Mouse (Mus musculus) CH12.LX (cell line): ENCODE measurements at regions not wholly inside any gene's neighbourhood (a gene's known extent, or its start where the extent isn't known, plus 50 kb on each side); places are given as distances from the start of the nearest gene placed in this dataset.

Experiments used
- DNase-seq: peaks from one replicate; pipeline ENCODE4 v3.0.0-alpha.2; 2013; ENCODE audit errors: extremely low read depth
- H3K27ac ChIP-seq: 2 replicates; pipeline ENCODE4 v1.5.1; 2012; ENCODE audit warnings: low read depth, mild to moderate bottlenecking, control low read depth, moderate library complexity; ENCODE audit not compliant: insufficient read depth
- H3K27me3 ChIP-seq: replicated peaks from 2 replicates; pipeline ENCODE3; 2012; ENCODE audit warnings: inconsistent platforms
- H3K36me3 ChIP-seq, 2 experiments: replicated peaks in 1 of 2; 2 replicates each; pipeline versions ENCODE3 to v1.6.1; 2012; ENCODE audit warnings: inconsistent platforms in 1 of 2, low read length in 1 of 2, mild to moderate bottlenecking in 1 of 2, mixed read lengths in 1 of 2, moderate library complexity in 1 of 2; ENCODE audit not compliant: control insufficient read depth in 1 of 2, insufficient read depth in 1 of 2
- H3K4me1 ChIP-seq, 2 experiments: 2 replicates each; pipeline ENCODE4 v1.6.1; 2012; ENCODE audit warnings: inconsistent platforms in 1 of 2, moderate library complexity in 1 of 2; ENCODE audit not compliant: insufficient read depth in 2 of 2, control insufficient read depth in 1 of 2
- H3K4me2 ChIP-seq: 2 replicates; pipeline ENCODE4 v1.6.1; 2012; ENCODE audit warnings: low read depth, mild to moderate bottlenecking, control low read depth; ENCODE audit not compliant: poor library complexity, insufficient read depth, severe bottlenecking
- H3K4me3 ChIP-seq, 3 experiments: fragments of 150-350 bp in 1 of 3; sonication (generic) in 1 of 3; replicated peaks in 1 of 3; 2 replicates each; pipeline versions ENCODE3 to v1.5.1; 2011 to 2012; ENCODE audit warnings: low read depth in 2 of 3, low read length in 2 of 3, mild to moderate bottlenecking in 2 of 3, moderate library complexity in 2 of 3, control low read depth in 1 of 3, improper control_type of control experiment in 1 of 3, inconsistent platforms in 1 of 3, mixed read lengths in 1 of 3; ENCODE audit not compliant: poor library complexity in 1 of 3
- H3K79me2 ChIP-seq: replicated peaks from 2 replicates; pipeline ENCODE4 v1.6.1; 2012; ENCODE audit warnings: mild to moderate bottlenecking, moderate library complexity; ENCODE audit not compliant: control insufficient read depth, poor library complexity, insufficient read depth, severe bottlenecking; ENCODE audit errors: extremely low read depth
- H3K9ac ChIP-seq: 2 replicates; pipeline ENCODE4 v1.6.1; 2012; ENCODE audit warnings: low read depth, mild to moderate bottlenecking, control low read depth, moderate library complexity; ENCODE audit not compliant: insufficient read depth
- H3K9me3 ChIP-seq: replicated peaks from 2 replicates; pipeline ENCODE3; 2012; ENCODE audit warnings: low read length, inconsistent platforms, mixed read lengths
- BHLHE40 ChIP-seq: IDR thresholded peaks from 2 replicates; pipeline ENCODE4 v1.6.1; 2011; ENCODE audit warnings: mild to moderate bottlenecking, low read depth, low read length, improper control_type of control experiment
- CTCF ChIP-seq, 2 experiments: IDR thresholded peaks in 1 of 2; conservative IDR thresholded peaks in 1 of 2; 2 replicates each; pipeline ENCODE4 v1.5.1; 2011 to 2012; ENCODE audit warnings: low read depth in 2 of 2, low read length in 2 of 2, improper control_type of control experiment in 1 of 2, inconsistent platforms in 1 of 2, mild to moderate bottlenecking in 1 of 2, moderate library complexity in 1 of 2
- EP300 ChIP-seq: IDR thresholded peaks from 2 replicates; pipeline ENCODE4 v1.6.1; 2011; ENCODE audit warnings: low read length, improper control_type of control experiment
- ETS1 ChIP-seq: conservative IDR thresholded peaks from 2 replicates; pipeline ENCODE4 v1.6.1; 2012; ENCODE audit warnings: low read depth, mild to moderate bottlenecking, inconsistent platforms, low read length, improper control_type of control experiment, moderate library complexity
- GABPA ChIP-seq: IDR thresholded peaks from 2 replicates; pipeline ENCODE4 v1.6.1; 2012; ENCODE audit warnings: low read depth, low read length, improper control_type of control experiment, inconsistent platforms; ENCODE audit not compliant: insufficient replicate concordance
- KAT2A ChIP-seq: IDR thresholded peaks from 2 replicates; pipeline ENCODE4 v1.6.1; 2012; ENCODE audit warnings: low read length, improper control_type of control experiment, inconsistent platforms; ENCODE audit not compliant: insufficient replicate concordance
- MAFK ChIP-seq: IDR thresholded peaks from 2 replicates; pipeline ENCODE4 v1.6.1; 2011; ENCODE audit warnings: low read length, improper control_type of control experiment; ENCODE audit not compliant: insufficient replicate concordance
- MAX ChIP-seq: IDR thresholded peaks from 2 replicates; pipeline ENCODE4 v1.6.1; 2011; ENCODE audit warnings: low read length, improper control_type of control experiment
- MAZ ChIP-seq: IDR thresholded peaks from 2 replicates; pipeline ENCODE4 v1.6.1; 2012; ENCODE audit warnings: low read depth, mild to moderate bottlenecking, inconsistent platforms, low read length, improper control_type of control experiment, moderate library complexity
- MEF2A ChIP-seq: IDR thresholded peaks from 2 replicates; pipeline ENCODE4 v1.6.1; 2014; ENCODE audit warnings: low read depth, mild to moderate bottlenecking, inconsistent platforms, low read length, improper control_type of control experiment, borderline replicate concordance
- RCOR1 ChIP-seq: conservative IDR thresholded peaks from 2 replicates; pipeline ENCODE4 v1.6.1; 2012; ENCODE audit warnings: low read depth, mild to moderate bottlenecking, inconsistent platforms, low read length, improper control_type of control experiment
- TBP ChIP-seq: conservative IDR thresholded peaks from 2 replicates; pipeline ENCODE4 v1.6.1; 2011; ENCODE audit warnings: low read depth, low read length, improper control_type of control experiment
- TCF12 ChIP-seq: IDR thresholded peaks from 2 replicates; pipeline ENCODE4 v1.6.1; 2014; ENCODE audit warnings: low read depth, mild to moderate bottlenecking, inconsistent platforms, low read length, improper control_type of control experiment
- UBTF ChIP-seq: IDR thresholded peaks from 2 replicates; pipeline ENCODE4 v1.6.1; 2012; ENCODE audit warnings: low read depth, mild to moderate bottlenecking, inconsistent platforms, low read length, improper control_type of control experiment, moderate library complexity
- ZKSCAN1 ChIP-seq: IDR thresholded peaks from 2 replicates; pipeline ENCODE4 v1.6.1; 2012; ENCODE audit warnings: low read depth, inconsistent platforms, low read length, improper control_type of control experiment, borderline replicate concordance
- ZMIZ1 ChIP-seq: IDR thresholded peaks from 2 replicates; pipeline ENCODE4 v1.6.1; 2012; ENCODE audit warnings: low read depth, mild to moderate bottlenecking, inconsistent platforms, low read length, improper control_type of control experiment
- dilution Hi-C: fragments of 300-500 bp; cut with MboI; formaldehyde crosslinking; loops from 2 replicates; pipeline ENCODE4 v1.14.3; 2020; ENCODE audit warnings: low sequenced_read_pairs; ENCODE audit not compliant: extremely low pct_unique_long_range_greater_than_20kb, extremely low pct_ligation_motif_present
- in situ Hi-C: fragments of 300-500 bp; cut with MboI; formaldehyde crosslinking; loops from 3 replicates; pipeline ENCODE4 v1.14.3; 2019; ENCODE audit warnings: low sequenced_read_pairs, low pct_ligation_motif_present, low pct_unique_long_range_greater_than_20kb, mixed read lengths

DNA sequence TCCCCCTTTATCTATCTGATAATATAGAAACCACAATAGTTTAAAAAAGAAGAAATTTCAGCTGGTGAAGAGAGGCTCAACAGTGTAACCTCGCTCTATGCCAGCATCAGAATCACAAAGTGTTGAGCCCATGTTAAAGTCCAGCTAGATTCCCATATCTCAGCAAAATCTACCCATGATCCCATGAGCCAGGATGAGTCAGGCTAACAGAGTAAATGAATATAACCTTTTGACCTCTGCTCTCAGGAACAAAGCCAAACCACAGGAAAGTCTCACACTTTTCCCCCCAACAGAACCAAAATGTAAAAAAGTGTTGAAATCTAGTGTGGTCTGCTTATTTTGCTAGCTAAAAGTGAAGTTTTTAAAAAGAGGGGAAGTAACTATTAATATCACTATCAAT lies 110.1 kb upstream of the Ddit4l start:
- no peak overlapping the region for H3K4me2 ChIP-seq
- no peaks in the 10 kb centered on the region for H3K9me3 ChIP-seq
- H3K36me3 ChIP-seq: no peaks in the 10 kb centered on the region
- DNase-seq: no peak
- H3K4me1 ChIP-seq: peaks cover 0 to 5% of the 10 kb centered on the region in 2 experiments; a peak in 2 of 4 replicates
- no peaks in the 10 kb centered on the region for H3K27me3 ChIP-seq
- dilution Hi-C loops: no loop called here
- TF ChIP-seq KAT2A (no peak), ZMIZ1 (no peak), BHLHE40 (no peak), MEF2A (no peak), MAFK (no peak), UBTF (no peak), CTCF (conservative IDR thresholded peaks at IDR 0.05 in 1 of 2, IDR thresholded peaks at IDR 0.05 in 1 of 2; ENCODE audit: low read depth in 2 of 2, low read length in 2 of 2) (no peak), ZKSCAN1 (no peak), EP300 (no peak)
- in situ Hi-C loops: no loop called here
- H3K4me3 ChIP-seq: no peak overlapping the region
- no peak overlapping the region for H3K27ac ChIP-seq
- no peak overlapping the region for H3K9ac ChIP-seq
- H3K79me2 ChIP-seq: no peaks in the 10 kb centered on the region

DNA sequence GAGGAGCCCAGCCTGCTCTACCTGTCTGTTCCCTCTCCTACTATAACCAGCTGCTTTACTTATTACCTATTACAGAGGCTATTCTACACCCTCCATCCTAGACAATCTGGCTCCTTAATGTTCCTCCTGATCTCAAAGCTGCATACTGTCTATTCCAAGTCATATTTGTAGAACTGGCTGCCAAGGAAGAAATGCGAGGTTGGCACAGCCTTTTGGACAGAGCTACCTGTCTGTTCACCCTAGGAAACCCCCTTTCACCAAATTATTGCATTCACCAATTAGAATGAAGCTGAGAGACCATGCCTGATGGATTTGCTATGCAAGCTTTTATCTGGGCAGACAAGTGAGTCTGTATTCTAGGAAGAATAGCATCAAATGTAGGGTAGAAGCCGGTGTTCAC lies 109.0 kb upstream of the Ddit4l start:
- no peak for DNase-seq
- no peak overlapping the region for H3K4me2 ChIP-seq
- no peak overlapping the region for H3K9ac ChIP-seq
- no peaks in the 10 kb centered on the region for H3K9me3 ChIP-seq
- no peaks in the 10 kb centered on the region for H3K27me3 ChIP-seq
- no peaks in the 10 kb centered on the region for H3K4me1 ChIP-seq
- in situ Hi-C loops (no loop called here), dilution Hi-C loops (no loop called here)
- no peak overlapping the region for H3K4me3 ChIP-seq
- no peaks in the 10 kb centered on the region for H3K36me3 ChIP-seq
- no peak for TF ChIP-seq ETS1
- no peak for TF ChIP-seq MAX
- no peak for TF ChIP-seq CTCF (conservative IDR thresholded peaks at IDR 0.05 in 1 of 2, IDR thresholded peaks at IDR 0.05 in 1 of 2; ENCODE audit: low read depth in 2 of 2, low read length in 2 of 2)
- no peak for TF ChIP-seq RCOR1
- no peak for TF ChIP-seq UBTF
- TF ChIP-seq MAZ: no peak
- TF ChIP-seq GABPA: no peak
- no peak for TF ChIP-seq TBP
- no peaks in the 10 kb centered on the region for H3K79me2 ChIP-seq
- no peak overlapping the region for H3K27ac ChIP-seq

DNA sequence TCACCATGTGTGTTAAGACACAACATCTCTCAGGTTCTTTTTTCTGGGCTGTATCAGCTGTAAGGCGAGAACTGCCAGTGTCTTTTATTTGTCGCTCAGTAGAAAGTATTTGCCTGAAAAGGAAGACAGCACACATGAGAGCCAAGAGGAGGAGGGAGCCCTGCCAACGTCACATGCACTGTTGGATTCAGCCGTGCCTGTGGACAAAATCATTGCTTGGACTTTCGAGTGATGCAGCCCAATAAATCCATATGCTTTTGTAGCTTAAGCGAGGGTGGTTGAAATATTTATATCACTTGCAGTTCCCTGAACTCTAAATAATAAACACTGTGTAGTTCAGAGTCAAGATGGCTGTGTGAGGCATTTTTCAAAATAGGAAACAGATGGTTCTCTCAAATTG lies 108.4 kb upstream of the Ddit4l start:
- Histone ChIP-seq H3K4me2 (no peak overlapping the region), H3K27me3 (no peaks in the 10 kb centered on the region), H3K36me3 (no peaks in the 10 kb centered on the region), H3K9me3 (no peaks in the 10 kb centered on the region), H3K27ac (no peak overlapping the region), H3K9ac (no peak overlapping the region), H3K4me1 (no peaks in the 10 kb centered on the region), H3K4me3 (no peak overlapping the region), H3K79me2 (no peaks in the 10 kb centered on the region)
- in situ Hi-C loops (no loop called here), dilution Hi-C loops (no loop called here)
- no peak for DNase-seq
- TF ChIP-seq TCF12: no peak
